Mouse (Mus musculus) cerebellum, postnatal 14 days (tissue): ENCODE results near the gene Slc44a5.
"Not testable (repeated sequence)": the region's sequence is repeated elsewhere in the genome, so short reads cannot be mapped to it uniquely, and the experiment has no call there.

Source experiments
- DNase-seq, 2 experiments: peaks; one replicate each; pipeline ENCODE4 v3.0.0; 2021; ENCODE audit warnings: mixed read lengths in 2 of 2

Slc44a5 gene

GRCm38 (mm10) chr3:154244932-154245331, 271.7 kb downstream of the Slc44a5 start:
- DNase-seq: no peak

- no peak for DNase-seq
Observed at GRCm38 (mm10) chr3:154251486-154251885, 278.2 kb downstream of the Slc44a5 start.

GRCm38 (mm10) chr3:154252219-154252618, 279.0 kb downstream of the Slc44a5 start:
- DNase-seq: no peak

GRCm38 (mm10) chr3:154254187-154254586, 281.0 kb downstream of the Slc44a5 start:
- not testable (repeated sequence) for DNase-seq

- DNase-seq: no peak
Observed at GRCm38 (mm10) chr3:154257312-154257711, 284.1 kb downstream of the Slc44a5 start.

- DNase-seq: no peak
Observed at GRCm38 (mm10) chr3:154268313-154268712, 295.1 kb downstream of the Slc44a5 start.

- peak; percentile 90 to 92 for DNase-seq
Observed at GRCm38 (mm10) chr3:154269757-154270366, 296.6 kb downstream of the Slc44a5 start.

GRCm38 (mm10) chr3:154274681-154275080, 301.4 kb downstream of the Slc44a5 start:
- DNase-seq: no peak

GRCm38 (mm10) chr3:154284260-154284659, 311.0 kb downstream of the Slc44a5 start:
- DNase-seq: no peak

GRCm38 (mm10) chr3:154285351-154285750, 312.1 kb downstream of the Slc44a5 start:
- DNase-seq: no peak

- DNase-seq: no peak
Observed at GRCm38 (mm10) chr3:154287217-154287616, 314.0 kb downstream of the Slc44a5 start.

- no peak for DNase-seq
Observed at GRCm38 (mm10) chr3:154288429-154289069, 315.3 kb downstream of the Slc44a5 start.

- DNase-seq: no peak
Observed at GRCm38 (mm10) chr3:154290351-154290750, 317.1 kb downstream of the Slc44a5 start.

GRCm38 (mm10) chr3:154292126-154292525, 318.9 kb downstream of the Slc44a5 start:
- peak; percentile 46 to 54 for DNase-seq

GRCm38 (mm10) chr3:154293839-154294490, 320.7 kb downstream of the Slc44a5 start:
- no peak for DNase-seq

GRCm38 (mm10) chr3:154294924-154295834, 321.9 kb downstream of the Slc44a5 start:
- peak; percentile 26 to 60 for DNase-seq

GRCm38 (mm10) chr3:154297499-154297898, 324.3 kb downstream of the Slc44a5 start:
- peak in 1 of 2 experiments; percentile 11 for DNase-seq

GRCm38 (mm10) chr3:154298490-154298889, 325.3 kb downstream of the Slc44a5 start:
- no peak for DNase-seq

- DNase-seq: no peak
Observed at GRCm38 (mm10) chr3:154300006-154300405, 326.8 kb downstream of the Slc44a5 start.

- DNase-seq: no peak
Observed at GRCm38 (mm10) chr3:154301102-154301501, 327.9 kb downstream of the Slc44a5 start.

GRCm38 (mm10) chr3:154305163-154305884, 332.1 kb downstream of the Slc44a5 start:
- DNase-seq: no peak

GRCm38 (mm10) chr3:154317651-154318248, 344.5 kb downstream of the Slc44a5 start:
- DNase-seq: peak; percentile 22 to 41
